Mouse (Mus musculus): Measurements from ENCODE around the gene Cit. TPM values are rescaled to one million over a fixed set of nuclear protein-coding genes. Genes with fewer than 3 reads are reported as not detected.
A peak's percentile ranks its signal among the peaks of the same experiment; 100 is the strongest.

Cit gene
- polyA plus RNA-seq, 1 experiment from 2014 or later, result 3.7 TPM

DNA sequence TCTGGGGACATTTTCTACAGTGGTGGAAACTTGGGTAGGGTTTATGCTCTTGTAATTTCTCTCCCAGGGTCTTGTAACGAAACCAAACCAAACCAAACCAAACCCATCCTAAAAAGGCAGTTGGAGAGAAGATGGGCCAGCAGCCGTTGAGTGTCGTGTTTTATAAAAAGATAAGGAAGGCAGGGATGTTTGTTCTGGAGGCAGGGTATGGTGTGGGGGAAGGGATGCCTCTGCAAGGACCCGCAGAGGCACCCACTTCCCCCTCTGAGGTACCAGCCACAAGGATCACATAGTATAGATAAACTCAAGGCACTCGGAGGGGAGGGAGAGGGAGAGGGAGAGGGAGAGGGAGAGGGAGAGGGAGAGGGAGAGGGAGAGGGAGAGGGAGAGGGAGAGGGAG is 4.6 kb upstream of the Cit start:
- Histone ChIP-seq H3K36me3 (ENCODE audit: control insufficient read depth, insufficient read depth) (no peaks in the 10 kb centered on the region), H3K27me3 (replicated peaks; ENCODE audit: control insufficient read depth, insufficient read depth, low read length) (no peaks in the 10 kb centered on the region), H3K9ac (ENCODE audit: low read depth, low read length) (no peak overlapping the region), H3K4me1 (replicated peaks; ENCODE audit: control insufficient read depth, insufficient read depth, low read length) (peaks cover 3% of the 10 kb centered on the region; the same call in 1 of the 2 replicates), H3K9me3 (ENCODE audit: control insufficient read depth) (no peaks in the 10 kb centered on the region), H3K4me3 (ENCODE audit: low read depth, low read length) (no peak overlapping the region), H3K4me2 (replicated peaks; ENCODE audit: low read depth) (no peak overlapping the region), H3K27ac (ENCODE audit: low read depth, low read length) (no peak overlapping the region)
- TF ChIP-seq CTCF (IDR thresholded peaks at IDR 0.05; ENCODE audit: low read depth), result no peak
- no peak for ATAC-seq
- WGBS, result 44% methylated on average over 5 of the region's 5 CpGs

- no peak for ATAC-seq
- 77% methylated on average over 12 of the region's 12 CpGs for WGBS
- H3K4me1 ChIP-seq (replicated peaks; ENCODE audit: control insufficient read depth, insufficient read depth, low read length), result peaks cover 6% of the 10 kb centered on the region; the same call in 1 of the 2 replicates
- H3K27me3 ChIP-seq (replicated peaks; ENCODE audit: control insufficient read depth, insufficient read depth, low read length), result no peaks in the 10 kb centered on the region
- no peaks in the 10 kb centered on the region for H3K9me3 ChIP-seq (ENCODE audit: control insufficient read depth)
- H3K4me2 ChIP-seq (replicated peaks; ENCODE audit: low read depth), result no peak overlapping the region
- no peaks in the 10 kb centered on the region for H3K36me3 ChIP-seq (ENCODE audit: control insufficient read depth, insufficient read depth)
- no peak overlapping the region for H3K27ac ChIP-seq (ENCODE audit: low read depth, low read length)
- TF ChIP-seq CTCF (IDR thresholded peaks at IDR 0.05; ENCODE audit: low read depth), result no peak
- no peak overlapping the region for H3K4me3 ChIP-seq (ENCODE audit: low read depth, low read length)
- no peak overlapping the region for H3K9ac ChIP-seq (ENCODE audit: low read depth, low read length)
Observed at GRCm38 (mm10) chr5:115840946-115841775, 3.9 kb upstream of the Cit start.

DNA sequence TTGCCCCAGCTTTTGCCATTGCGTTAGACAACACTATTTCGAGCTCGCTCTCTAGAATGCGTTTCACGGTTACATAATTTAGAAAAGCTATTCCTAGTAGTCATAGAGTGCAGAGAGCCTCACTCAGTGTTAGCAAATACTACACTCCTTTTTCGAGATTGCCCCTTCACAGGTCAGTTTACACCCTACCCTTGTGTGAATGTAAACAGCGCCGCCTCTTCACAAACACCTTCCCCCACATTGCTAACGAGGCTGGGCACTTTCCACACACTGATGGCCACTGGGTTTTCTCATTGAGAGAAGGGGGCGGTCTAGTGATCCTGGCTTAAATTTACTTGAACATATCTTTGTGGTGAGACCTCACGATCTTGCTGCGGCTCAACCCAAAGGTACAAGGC is 711 bp upstream of the Cit start:
- H3K4me2 ChIP-seq (replicated peaks; ENCODE audit: low read depth), result peak overlapping the region; percentile 97
- H3K36me3 ChIP-seq (ENCODE audit: control insufficient read depth, insufficient read depth), result no peaks in the 10 kb centered on the region
- WGBS, result 1% methylated on average over 12 of the region's 12 CpGs
- ATAC-seq, result 0 out of 2 replicates have a peak, but pooled peaks have one; percentile 4
- H3K9me3 ChIP-seq (ENCODE audit: control insufficient read depth), result no peaks in the 10 kb centered on the region
- H3K27me3 ChIP-seq (replicated peaks; ENCODE audit: control insufficient read depth, insufficient read depth, low read length), result no peaks in the 10 kb centered on the region
- peak overlapping the region; percentile 73 for H3K4me3 ChIP-seq (ENCODE audit: low read depth, low read length)
- peaks cover 6% of the 10 kb centered on the region; the same call in 1 of the 2 replicates for H3K4me1 ChIP-seq (replicated peaks; ENCODE audit: control insufficient read depth, insufficient read depth, low read length)
- H3K27ac ChIP-seq (ENCODE audit: low read depth, low read length), result no peak overlapping the region
- H3K9ac ChIP-seq (ENCODE audit: low read depth, low read length), result peak overlapping the region; percentile 13; the same call in 1 of the 2 replicates
- TF ChIP-seq CTCF (IDR thresholded peaks at IDR 0.05; ENCODE audit: low read depth), result no peak

- Histone ChIP-seq H3K4me3 (ENCODE audit: low read depth, low read length) (peak overlapping the region; percentile 73), H3K27ac (ENCODE audit: low read depth, low read length) (no peak overlapping the region), H3K36me3 (ENCODE audit: control insufficient read depth, insufficient read depth) (no peaks in the 10 kb centered on the region), H3K4me1 (replicated peaks; ENCODE audit: control insufficient read depth, insufficient read depth, low read length) (peaks cover 6% of the 10 kb centered on the region; the same call in 1 of the 2 replicates), H3K9me3 (ENCODE audit: control insufficient read depth) (no peaks in the 10 kb centered on the region), H3K27me3 (replicated peaks; ENCODE audit: control insufficient read depth, insufficient read depth, low read length) (no peaks in the 10 kb centered on the region), H3K4me2 (replicated peaks; ENCODE audit: low read depth) (peak overlapping the region; percentile 97), H3K9ac (ENCODE audit: low read depth, low read length) (peak overlapping the region; percentile 57)
- no peak for ATAC-seq
- 31% methylated on average over 8 of the region's 8 CpGs for WGBS
- no peak for TF ChIP-seq CTCF (IDR thresholded peaks at IDR 0.05; ENCODE audit: low read depth)
Observed at GRCm38 (mm10) chr5:115845635-115846174, 627 bp downstream of the Cit start.

GRCm38 (mm10) chr5:115847166-115847565 is 2.1 kb downstream of the Cit start:
- Histone ChIP-seq H3K27ac (ENCODE audit: low read depth, low read length) (no peak overlapping the region), H3K4me3 (ENCODE audit: low read depth, low read length) (no peak overlapping the region), H3K9me3 (ENCODE audit: control insufficient read depth) (no peaks in the 10 kb centered on the region), H3K9ac (ENCODE audit: low read depth, low read length) (no peak overlapping the region), H3K4me1 (replicated peaks; ENCODE audit: control insufficient read depth, insufficient read depth, low read length) (peaks cover 6% of the 10 kb centered on the region; the same call in 1 of the 2 replicates), H3K36me3 (ENCODE audit: control insufficient read depth, insufficient read depth) (no peaks in the 10 kb centered on the region), H3K4me2 (replicated peaks; ENCODE audit: low read depth) (no peak overlapping the region), H3K27me3 (replicated peaks; ENCODE audit: control insufficient read depth, insufficient read depth, low read length) (no peaks in the 10 kb centered on the region)
- 70% methylated on average over 8 of the region's 8 CpGs for WGBS
- ATAC-seq, result no peak
- no peak for TF ChIP-seq CTCF (IDR thresholded peaks at IDR 0.05; ENCODE audit: low read depth)

GRCm38 (mm10) chr5:115848463-115848862 is 3.4 kb downstream of the Cit start:
- H3K4me3 ChIP-seq (ENCODE audit: low read depth, low read length), result no peak overlapping the region
- no peak overlapping the region for H3K9ac ChIP-seq (ENCODE audit: low read depth, low read length)
- H3K9me3 ChIP-seq (ENCODE audit: control insufficient read depth), result no peaks in the 10 kb centered on the region
- no peak overlapping the region for H3K4me2 ChIP-seq (replicated peaks; ENCODE audit: low read depth)
- no peak for ATAC-seq
- WGBS, result 94% methylated on average over 7 of the region's 7 CpGs
- no peaks in the 10 kb centered on the region for H3K27me3 ChIP-seq (replicated peaks; ENCODE audit: control insufficient read depth, insufficient read depth, low read length)
- TF ChIP-seq CTCF (IDR thresholded peaks at IDR 0.05; ENCODE audit: low read depth), result no peak
- H3K36me3 ChIP-seq (ENCODE audit: control insufficient read depth, insufficient read depth), result peaks cover 5% of the 10 kb centered on the region
- H3K4me1 ChIP-seq (replicated peaks; ENCODE audit: control insufficient read depth, insufficient read depth, low read length), result peaks cover 6% of the 10 kb centered on the region; the same call in 1 of the 2 replicates
- no peak overlapping the region for H3K27ac ChIP-seq (ENCODE audit: low read depth, low read length)

Measured in intestine, postnatal 0 days (tissue).